ENCODE assay signal across 13 mouse cellular contexts in genomic region chr16:4674091-4674490, GRCm38 (mm10). TPM values are rescaled to one million over a fixed set of nuclear protein-coding genes. Genes with fewer than 3 reads are reported as not detected.
DNase-seq lines count a peak whose midpoint lies in the region; ATAC-seq and TF ChIP-seq lines count a peak whose summit lies in the region.
"Had no signal": no experiment of that assay in that cellular context is flagged by ENCODE, and none has a peak within 500 bp of the region (broad histone marks: within the 10 kb centered on the region; RNA-seq: fewer than 3 reads in every experiment).

No protein-coding gene starts in this region.

- TF ChIP-seq CTCF in liver, postnatal 0 days (IDR thresholded peaks at IDR 0.05; ENCODE audit: low read depth): no peak

- ATAC-seq in liver, postnatal 0 days: no peak
- ATAC-seq in megakaryocyte, adult 5-6 weeks (ENCODE audit: poor library complexity, severe bottlenecking): peak; percentile 87
- ATAC-seq in midbrain, embryonic 16.5 days: no peak

- DNase-seq in liver, postnatal 0 days: no peak
- DNase-seq in liver (no peak), MEL-GATA-1-ER (ENCODE audit: extremely low read depth, low read depth) (peak; percentile 52)
- peak; percentile 89 for DNase-seq in thymus, postnatal 0 days (ENCODE audit: low spot score)
- DNase-seq in embryo, embryonic 9.5 days (ENCODE audit: extremely low spot score): no peak
- no peak for DNase-seq in right cerebral cortex, adult 18-20 months
- DNase-seq: adrenal gland, postnatal 14 days; cerebellum, adult 11 months; heart, postnatal 10 days; kidney, postnatal 10 days had no signal

- H3K9ac ChIP-seq in liver, postnatal 0 days (replicated peaks): no peak overlapping the region
- no peak overlapping the region for H3K9ac ChIP-seq in midbrain, embryonic 16.5 days (ENCODE audit: low read depth, low read length)

- H3K27me3 ChIP-seq in liver, postnatal 0 days (ENCODE audit: insufficient read depth, low read length): no peaks in the 10 kb centered on the region
- H3K27me3 ChIP-seq in midbrain, embryonic 16.5 days (ENCODE audit: control insufficient read depth, insufficient read depth, low read depth, low read length): no peaks in the 10 kb centered on the region

- peak overlapping the region; percentile 69 for H3K27ac ChIP-seq in liver, postnatal 0 days (ENCODE audit: low read depth)
- H3K27ac ChIP-seq in midbrain, embryonic 16.5 days (ENCODE audit: low read length): no peak overlapping the region

- peaks cover 45% of the 10 kb centered on the region for H3K36me3 ChIP-seq in liver, postnatal 0 days (replicated peaks; ENCODE audit: insufficient read depth, low read length)
- peaks cover 18% of the 10 kb centered on the region for H3K36me3 ChIP-seq in midbrain, embryonic 16.5 days (ENCODE audit: control insufficient read depth, insufficient read depth, low read length)

- peak overlapping the region; percentile 10; the same call in 1 of the 2 replicates for H3K4me2 ChIP-seq in liver, postnatal 0 days (ENCODE audit: low read depth, low read length)
- H3K4me2 ChIP-seq in midbrain, embryonic 16.5 days (ENCODE audit: low read length): no peak overlapping the region

- no peak overlapping the region for H3K4me3 ChIP-seq in liver, postnatal 0 days (ENCODE audit: low read depth, low read length)
- no peak overlapping the region for H3K4me3 ChIP-seq in midbrain, embryonic 16.5 days (ENCODE audit: low read depth, low read length)
- H3K4me3 ChIP-seq: erythroblast, embryonic 14.5 days had no signal

- WGBS in liver, postnatal 0 days (ENCODE audit: insufficient replicate concordance): 29% methylated on average over 4 of the region's 4 CpGs
- 89% methylated on average over 4 of the region's 4 CpGs for WGBS in midbrain, embryonic 16.5 days

- peak; percentile 60; the same call in 1 of the 2 replicates for TF ChIP-seq EP300 in liver, postnatal 0 days (IDR thresholded peaks at IDR 0.05; ENCODE audit: low read depth)

- H3K9me3 ChIP-seq in liver, postnatal 0 days (ENCODE audit: low read length): no peaks in the 10 kb centered on the region
- H3K9me3 ChIP-seq in midbrain, embryonic 16.5 days (replicated peaks; ENCODE audit: control insufficient read depth, low read length, poor library complexity, severe bottlenecking): no peaks in the 10 kb centered on the region

- peaks cover 20% of the 10 kb centered on the region for H3K4me1 ChIP-seq in liver, postnatal 0 days (ENCODE audit: insufficient read depth)
- H3K4me1 ChIP-seq in midbrain, embryonic 16.5 days (ENCODE audit: control insufficient read depth, insufficient read depth, low read length): peaks cover 7% of the 10 kb centered on the region

RNA-seq across cellular contexts. Expression of gene Coro7, which starts 5.5 kb away (rescaled TPM):
- polyA plus RNA-seq in liver, postnatal 0 days (2015; fragmentation: Nextera tagmentation; extraction: Ambion mirVana): 6.8 and 10.3 TPM in 2 replicates
- total RNA-seq in megakaryocyte, adult 5-6 weeks (2015): 68.6 and 74.5 TPM in 2 replicates
- total RNA-seq in megakaryocyte, adult 5-6 weeks (2017): 40.2 and 49.1 TPM in 2 replicates
- polyA plus RNA-seq in thymus, postnatal 0 days (2015; fragmentation: Nextera tagmentation; extraction: Ambion mirVana): 51.9 and 55.0 TPM in 2 replicates
- 32.6 and 36.4 TPM in 2 replicates for polyA plus RNA-seq in midbrain, embryonic 16.5 days (2015; fragmentation: Nextera tagmentation; extraction: Ambion mirVana)

RNA-seq across cellular contexts. Expression of gene Dnaja3, which starts 34.3 kb away (rescaled TPM):
- polyA plus RNA-seq in liver, postnatal 0 days (2015; fragmentation: Nextera tagmentation; extraction: Ambion mirVana): 66.0 and 70.5 TPM in 2 replicates
- total RNA-seq in megakaryocyte, adult 5-6 weeks (2015): 10.1 and 11.9 TPM in 2 replicates
- total RNA-seq in megakaryocyte, adult 5-6 weeks (2017): 26.1 and 27.8 TPM in 2 replicates
- 47.3 and 48.7 TPM in 2 replicates for polyA plus RNA-seq in thymus, postnatal 0 days (2015; fragmentation: Nextera tagmentation; extraction: Ambion mirVana)
- 69.2 and 70.2 TPM in 2 replicates for polyA plus RNA-seq in midbrain, embryonic 16.5 days (2015; fragmentation: Nextera tagmentation; extraction: Ambion mirVana)

RNA-seq across cellular contexts. Expression of gene Vasn, which starts 34.4 kb away (rescaled TPM):
- polyA plus RNA-seq in liver, postnatal 0 days (2015; fragmentation: Nextera tagmentation; extraction: Ambion mirVana): 1.6 and 1.9 TPM in 2 replicates
- total RNA-seq in megakaryocyte, adult 5-6 weeks (2015): not detected in 2 replicates
- 0.12 TPM in 1 of 2 replicates, not detected in the other for total RNA-seq in megakaryocyte, adult 5-6 weeks (2017)
- 2.0 and 2.4 TPM in 2 replicates for polyA plus RNA-seq in thymus, postnatal 0 days (2015; fragmentation: Nextera tagmentation; extraction: Ambion mirVana)
- 4.2 and 4.3 TPM in 2 replicates for polyA plus RNA-seq in midbrain, embryonic 16.5 days (2015; fragmentation: Nextera tagmentation; extraction: Ambion mirVana)

RNA-seq across cellular contexts. Expression of gene Nmral1, which starts 45.1 kb away (rescaled TPM):
- 20.4 and 24.1 TPM in 2 replicates for polyA plus RNA-seq in liver, postnatal 0 days (2015; fragmentation: Nextera tagmentation; extraction: Ambion mirVana)
- 45.6 and 46.1 TPM in 2 replicates for total RNA-seq in megakaryocyte, adult 5-6 weeks (2015)
- 43.5 and 47.8 TPM in 2 replicates for total RNA-seq in megakaryocyte, adult 5-6 weeks (2017)
- polyA plus RNA-seq in thymus, postnatal 0 days (2015; fragmentation: Nextera tagmentation; extraction: Ambion mirVana): 40.4 and 43.0 TPM in 2 replicates
- 65.9 and 76.5 TPM in 2 replicates for polyA plus RNA-seq in midbrain, embryonic 16.5 days (2015; fragmentation: Nextera tagmentation; extraction: Ambion mirVana)

RNA-seq across cellular contexts. Expression of gene Pam16, which starts 49.3 kb away (rescaled TPM):
- polyA plus RNA-seq in liver, postnatal 0 days (2015; fragmentation: Nextera tagmentation; extraction: Ambion mirVana): 59.7 and 66.3 TPM in 2 replicates
- total RNA-seq in megakaryocyte, adult 5-6 weeks (2015): 30.8 and 42.8 TPM in 2 replicates
- total RNA-seq in megakaryocyte, adult 5-6 weeks (2017): 18.1 and 24.3 TPM in 2 replicates
- 147 and 155 TPM in 2 replicates for polyA plus RNA-seq in thymus, postnatal 0 days (2015; fragmentation: Nextera tagmentation; extraction: Ambion mirVana)
- 144 and 153 TPM in 2 replicates for polyA plus RNA-seq in midbrain, embryonic 16.5 days (2015; fragmentation: Nextera tagmentation; extraction: Ambion mirVana)

Comparison
In these comparisons a context has a peak if more than half of its experiments do, and no peak if none do; other contexts are left out.
1. DNase-seq: peak in MEL-GATA-1-ER (single experiment) and thymus, postnatal 0 days (single experiment); none in liver, postnatal 0 days (single experiment), liver (single experiment), embryo, embryonic 9.5 days (single experiment) and right cerebral cortex, adult 18-20 months (single experiment).